Mouse (Mus musculus) heart, postnatal 36 days (tissue): ENCODE measurements around the gene Gal. TPM values are rescaled to one million over a fixed set of nuclear protein-coding genes. Genes with fewer than 3 reads are reported as not detected.

Source experiments
- DNase-seq, 2 experiments: peaks; one replicate each; pipeline ENCODE4 v3.0.0; 2021 to 2022
- intact Hi-C: fragments of 180-260 bp; cut with DNase I; formaldehyde crosslinking; loops from one replicate; pipeline ENCODE4 v1.15.1; 2025
- total RNA-seq, 2 experiments: library from RNA; stranded (reverse); gene quantifications; 2 replicates each; pipeline ENCODE4 v1.2.3; 2021

Gal gene
- total RNA-seq, 2 experiments from 2014 or later: not detected

DNA sequence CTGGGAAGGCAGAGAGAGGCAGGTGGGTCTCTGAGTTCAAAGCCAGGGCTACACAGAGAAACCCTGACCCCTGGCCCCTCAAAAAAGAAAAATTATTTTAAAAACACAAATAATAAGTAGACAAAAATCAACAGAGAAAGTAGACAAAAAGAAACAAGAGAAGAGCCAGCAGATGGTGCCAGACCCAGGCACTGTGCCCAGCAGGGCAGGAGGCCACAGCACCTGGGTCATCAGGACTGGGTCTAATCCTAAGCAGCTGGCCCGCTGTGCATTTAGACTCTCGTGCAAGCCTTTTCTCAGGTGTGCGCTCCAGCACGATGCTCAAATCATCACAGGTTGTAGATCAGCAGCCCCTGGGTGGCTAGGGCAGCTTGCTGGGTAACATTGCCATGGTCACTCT, 50.8 kb downstream of the Gal start:
- intact Hi-C loops: no loop called here

More for the DNA sequence above, 50.8 kb downstream of the Gal start:
- no peak for DNase-seq

Other genes with a start within 250 kb of the Gal start
- gene Mrpl21, start 131.6 kb downstream of the Gal start, total RNA-seq: 10 to 100 TPM; 94.4 to 98.8 TPM
- 1 to 10 TPM; 3.4 to 3.5 TPM for gene Ighmbp2, start 131.5 kb downstream of the Gal start, total RNA-seq
- gene Cpt1a, start 92.2 kb downstream of the Gal start, total RNA-seq: 10 to 100 TPM; 69.2 to 94.6 TPM
- gene Tesmin, start 25.7 kb downstream of the Gal start, total RNA-seq: 1 to 10 TPM; 3.5 to 4.1 TPM
- gene Ppp6r3, start 161.2 kb upstream of the Gal start, total RNA-seq: 10 to 100 TPM; 71.5 to 77.8 TPM